Mouse (Mus musculus) midbrain, embryonic 12.5 days (tissue): ENCODE measurements around the gene Gm6760. TPM values are rescaled to one million over a fixed set of nuclear protein-coding genes. Genes with fewer than 3 reads are reported as not detected.

Experiments
- ATAC-seq: fragments of 200-750 bp; cut with Nextera tagmentation; 2 replicates; pipeline ENCODE4 v1.8.0; 2017; ENCODE audit warnings: low read depth, moderate TSS enrichment, moderate library complexity; ENCODE audit not compliant: low FRiP score
- H3K27ac ChIP-seq: fragments of 300-500 bp; sonication (generic); replicated peaks from 2 replicates; pipeline ENCODE4 v1.5.1; 2016; ENCODE audit warnings: mild to moderate bottlenecking
- H3K27me3 ChIP-seq: fragments of 300-500 bp; sonication (generic); 2 replicates; pipeline ENCODE4 v1.6.1; 2016; ENCODE audit warnings: mild to moderate bottlenecking
- H3K36me3 ChIP-seq: fragments of 300-500 bp; sonication (generic); 2 replicates; pipeline ENCODE4 v1.6.1; 2016
- H3K4me1 ChIP-seq: fragments of 300-500 bp; sonication (generic); 2 replicates; pipeline ENCODE4 v1.6.1; 2016
- H3K4me2 ChIP-seq: fragments of 300-500 bp; sonication (generic); replicated peaks from 2 replicates; pipeline ENCODE4 v1.6.1; 2016; ENCODE audit warnings: mild to moderate bottlenecking, moderate library complexity
- H3K4me3 ChIP-seq: fragments of 300-500 bp; sonication (generic); 2 replicates; pipeline ENCODE4 v1.5.1; 2016; ENCODE audit warnings: mild to moderate bottlenecking
- H3K9ac ChIP-seq: fragments of 300-500 bp; sonication (generic); replicated peaks from 2 replicates; pipeline ENCODE4 v1.6.1; 2016; ENCODE audit warnings: mild to moderate bottlenecking, moderate library complexity
- H3K9me3 ChIP-seq: fragments of 300-500 bp; sonication (generic); 2 replicates; pipeline ENCODE4 v1.6.1; 2016; ENCODE audit warnings: mild to moderate bottlenecking
- WGBS: fragments of 180-500 bp; shearing (Covaris S2); methylation state at CpG from one replicate; pipeline ENCODE4 v1.1.7; 2016; 5-methylcytosine and 5-hydroxymethylcytosine counted together
- polyA plus RNA-seq: library from polyadenylated mRNA; unstranded; fragments of >200 nt; fragmentation: Nextera tagmentation; extraction: Ambion mirVana; gene quantifications from 2 replicates; pipeline ENCODE4 v1.2.1, GENCODE M21; 2016

Gene Gm6760
- polyA plus RNA-seq = not detected in 2 replicates

DNA sequence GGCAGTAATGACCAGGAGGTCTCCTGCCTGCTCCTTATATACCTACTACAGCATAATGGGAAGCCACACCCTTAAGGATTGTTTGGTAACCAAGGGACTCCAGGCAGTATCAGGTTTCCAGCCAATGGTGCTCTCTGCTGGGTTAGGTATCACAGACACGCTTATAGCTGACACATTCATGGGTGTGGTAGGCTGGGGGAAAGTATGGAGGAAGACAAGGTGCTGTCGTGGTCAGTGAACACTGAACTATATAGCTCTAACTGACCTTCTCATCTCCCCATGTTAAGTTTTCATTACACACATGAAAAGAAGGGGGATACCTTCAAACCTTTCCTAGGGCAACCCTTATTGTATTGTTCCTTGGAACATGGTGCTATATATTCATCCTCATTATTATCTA is at the start of gene Gm6760:
Gene Gm6760 (minus strand): TSS at position 101 of the 400 bp plus-strand sequence.
- no peaks in the 10 kb centered on the region for H3K36me3 ChIP-seq
- no peak within 1 kb of the TSS for H3K4me2 ChIP-seq
- no peak for ATAC-seq
- 83% methylated on average over 2 of the region's 2 CpGs for WGBS
- H3K4me3 ChIP-seq = no peak within 1 kb of the TSS
- no peak within 1 kb of the TSS for H3K27ac ChIP-seq
- H3K9me3 ChIP-seq = no peaks in the 10 kb centered on the region
- H3K9ac ChIP-seq = no peak within 1 kb of the TSS
- no peaks in the 10 kb centered on the region for H3K27me3 ChIP-seq
- H3K4me1 ChIP-seq = no peaks in the 10 kb centered on the region

GRCm38 (mm10) chrX:64181246-64181645 is 29.2 kb upstream of the Gm6760 start:
- no peak overlapping the region for H3K9ac ChIP-seq
- H3K4me3 ChIP-seq = no peak overlapping the region
- no peak overlapping the region for H3K27ac ChIP-seq
- no peak for ATAC-seq
- H3K9me3 ChIP-seq = no peaks in the 10 kb centered on the region
- H3K27me3 ChIP-seq = no peaks in the 10 kb centered on the region
- no peak overlapping the region for H3K4me2 ChIP-seq
- H3K36me3 ChIP-seq = no peaks in the 10 kb centered on the region
- H3K4me1 ChIP-seq = no peaks in the 10 kb centered on the region

- Histone ChIP-seq H3K4me2 (no peak within 1 kb of the TSS), H3K4me1 (no peaks in the 10 kb centered on the region), H3K27me3 (no peaks in the 10 kb centered on the region), H3K9ac (no peak within 1 kb of the TSS), H3K27ac (no peak within 1 kb of the TSS), H3K36me3 (no peaks in the 10 kb centered on the region), H3K9me3 (no peaks in the 10 kb centered on the region), H3K4me3 (no peak within 1 kb of the TSS)
- 89% methylated on average over 11 of the region's 11 CpGs for WGBS
- ATAC-seq = no peak
These were observed 21.2 kb upstream of the Gm6760 start, which contains the start of gene 3830417A13Rik for GRCm38 (mm10) chrX:64173248-64173647. Gene 3830417A13Rik (plus strand): TSS chrX:64173548.

Other genes with a start within 250 kb of the Gm6760 start
- gene 3830417A13Rik, start 21.4 kb upstream of the Gm6760 start, polyA plus RNA-seq = 0.13 and 0.52 TPM in 2 replicates
- 5.2 and 5.9 TPM in 2 replicates for gene Slitrk4, start 124.8 kb upstream of the Gm6760 start, polyA plus RNA-seq